Mouse (Mus musculus): ENCODE measurements around the gene Nova2. TPM values are rescaled to one million over a fixed set of nuclear protein-coding genes. Genes with fewer than 3 reads are reported as not detected.

The Nova2 gene
- 6.9 and 8.3 TPM in 2 replicates for polyA plus RNA-seq (2014; fragmentation: Nextera tagmentation; extraction: Ambion mirVana)

DNA sequence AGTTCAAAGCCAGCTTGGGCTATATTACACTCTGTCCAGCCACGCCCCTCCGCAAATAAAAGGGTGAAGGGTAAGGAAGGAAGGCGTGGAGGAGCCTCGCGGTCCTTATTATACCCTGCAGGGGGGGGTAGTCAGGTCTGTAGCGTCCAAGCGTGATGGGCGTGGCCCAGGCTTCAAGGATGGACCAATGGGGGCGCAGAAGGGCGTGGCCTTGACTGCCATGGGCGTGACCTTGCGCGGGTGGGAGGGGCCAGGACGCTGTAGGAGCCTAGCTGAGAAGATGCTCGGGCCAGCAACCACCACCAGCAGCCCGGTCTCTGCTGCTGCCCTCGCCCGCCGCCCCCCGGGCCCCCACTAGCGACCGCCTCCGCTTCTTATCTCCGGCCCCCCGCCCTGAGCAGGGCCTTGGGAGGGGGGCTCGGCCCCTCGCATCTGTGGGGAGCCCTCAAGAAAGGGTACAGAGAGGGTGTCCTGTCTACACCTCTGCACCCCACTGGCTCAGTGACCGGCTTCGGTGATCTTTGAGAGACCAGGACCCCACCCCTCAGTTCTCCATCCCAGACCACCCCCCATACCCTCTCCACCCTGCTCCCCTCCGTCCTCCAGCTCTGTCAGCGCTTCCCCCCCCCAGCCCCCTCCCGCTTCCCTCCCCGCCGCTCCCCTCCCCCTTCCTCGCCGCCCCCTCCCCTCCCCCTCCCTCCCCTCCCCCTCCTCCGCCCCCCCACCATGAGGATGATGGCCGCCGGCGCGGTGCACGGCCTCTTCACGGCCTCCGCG is at the start of gene Nova2:
Gene Nova2, plus strand, starts transcription at position 727 of the 777 bp plus-strand sequence.
- Histone ChIP-seq H3K27me3 (ENCODE audit: control insufficient read depth, insufficient read depth, low read length) (no peaks in the 10 kb centered on the region), H3K9me3 (ENCODE audit: control insufficient read depth, low read length) (no peaks in the 10 kb centered on the region), H3K27ac (ENCODE audit: low read depth, low read length) (peak within 1 kb of the TSS; percentile 89), H3K36me3 (ENCODE audit: control insufficient read depth, insufficient read depth, low read length) (no peaks in the 10 kb centered on the region), H3K4me2 (ENCODE audit: low read depth, low read length, severe bottlenecking) (peak within 1 kb of the TSS; percentile 77), H3K4me3 (ENCODE audit: low read depth, low read length) (peak within 1 kb of the TSS; percentile 94), H3K4me1 (replicated peaks; ENCODE audit: control insufficient read depth, insufficient read depth, low read length) (peaks cover 28% of the 10 kb centered on the region), H3K9ac (ENCODE audit: low read length) (peak within 1 kb of the TSS; percentile 99)
- 0% methylated on average over 28 of the region's 45 CpGs for WGBS
- DNase-seq (ENCODE audit: low spot score) (peak; percentile 98), ATAC-seq (replicated peaks; ENCODE audit: low FRiP score) (peak; percentile 91)

DNA sequence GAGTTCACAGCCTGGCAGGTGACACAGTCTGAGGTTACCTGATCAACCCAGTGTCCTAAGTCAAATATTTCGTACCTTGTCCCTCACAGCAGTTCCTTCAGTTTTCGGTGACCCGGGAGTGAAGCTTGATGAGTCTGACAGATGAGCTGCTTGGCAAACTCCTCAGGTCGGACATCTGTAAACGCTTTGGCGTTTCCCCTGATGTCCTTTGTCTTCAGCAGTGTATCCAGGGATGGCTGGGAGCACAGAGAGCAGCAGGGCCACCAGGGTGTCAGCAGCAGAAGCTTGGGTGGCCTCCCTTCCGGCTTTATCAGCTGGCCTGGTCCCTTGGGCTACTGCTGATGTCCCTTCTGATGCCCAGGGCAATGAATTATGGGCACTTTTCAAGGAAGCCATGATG is 47.0 kb upstream of the Nova2 start:
- Histone ChIP-seq H3K27me3 (ENCODE audit: control insufficient read depth, insufficient read depth, low read length) (no peaks in the 10 kb centered on the region), H3K9ac (ENCODE audit: low read length) (no peak overlapping the region), H3K4me2 (ENCODE audit: low read depth, low read length, severe bottlenecking) (no peak overlapping the region), H3K9me3 (ENCODE audit: control insufficient read depth, low read length) (no peaks in the 10 kb centered on the region), H3K4me1 (replicated peaks; ENCODE audit: control insufficient read depth, insufficient read depth, low read length) (0 out of 2 replicates have a peak, but pooled peaks cover 3% of the 10 kb centered on the region), H3K36me3 (ENCODE audit: control insufficient read depth, insufficient read depth, low read length) (no peaks in the 10 kb centered on the region), H3K4me3 (ENCODE audit: low read depth, low read length) (no peak overlapping the region), H3K27ac (ENCODE audit: low read depth, low read length) (no peak overlapping the region)
- ATAC-seq (replicated peaks; ENCODE audit: low FRiP score) (no peak), DNase-seq (ENCODE audit: low spot score) (no peak)
- 83% methylated on average over 7 of the region's 7 CpGs for WGBS

GRCm38 (mm10) chr7:18883991-18884744 is 41.5 kb upstream of the Nova2 start:
- H3K27me3 ChIP-seq (ENCODE audit: control insufficient read depth, insufficient read depth, low read length), result no peaks in the 10 kb centered on the region
- 68% methylated on average over 9 of the region's 9 CpGs for WGBS
- no peak overlapping the region for H3K27ac ChIP-seq (ENCODE audit: low read depth, low read length)
- no peak overlapping the region for H3K4me3 ChIP-seq (ENCODE audit: low read depth, low read length)
- no peak overlapping the region for H3K9ac ChIP-seq (ENCODE audit: low read length)
- no peaks in the 10 kb centered on the region for H3K36me3 ChIP-seq (ENCODE audit: control insufficient read depth, insufficient read depth, low read length)
- DNase-seq (ENCODE audit: low spot score) (no peak), ATAC-seq (replicated peaks; ENCODE audit: low FRiP score) (no peak)
- H3K4me2 ChIP-seq (ENCODE audit: low read depth, low read length, severe bottlenecking), result no peak overlapping the region
- no peaks in the 10 kb centered on the region for H3K9me3 ChIP-seq (ENCODE audit: control insufficient read depth, low read length)
- 0 out of 2 replicates have a peak, but pooled peaks cover 3% of the 10 kb centered on the region for H3K4me1 ChIP-seq (replicated peaks; ENCODE audit: control insufficient read depth, insufficient read depth, low read length)

GRCm38 (mm10) chr7:18884745-18885422 is 40.8 kb upstream of the Nova2 start:
- ATAC-seq (replicated peaks; ENCODE audit: low FRiP score), result no peak
- H3K27me3 ChIP-seq (ENCODE audit: control insufficient read depth, insufficient read depth, low read length), result no peaks in the 10 kb centered on the region
- 0 out of 2 replicates have a peak, but pooled peaks cover 3% of the 10 kb centered on the region for H3K4me1 ChIP-seq (replicated peaks; ENCODE audit: control insufficient read depth, insufficient read depth, low read length)
- H3K4me2 ChIP-seq (ENCODE audit: low read depth, low read length, severe bottlenecking), result no peak overlapping the region
- no peaks in the 10 kb centered on the region for H3K9me3 ChIP-seq (ENCODE audit: control insufficient read depth, low read length)
- no peaks in the 10 kb centered on the region for H3K36me3 ChIP-seq (ENCODE audit: control insufficient read depth, insufficient read depth, low read length)
- WGBS, result 65% methylated on average over 13 of the region's 13 CpGs
- DNase-seq (ENCODE audit: low spot score), result no peak
- H3K9ac ChIP-seq (ENCODE audit: low read length), result no peak overlapping the region
- no peak overlapping the region for H3K27ac ChIP-seq (ENCODE audit: low read depth, low read length)
- no peak overlapping the region for H3K4me3 ChIP-seq (ENCODE audit: low read depth, low read length)

DNA sequence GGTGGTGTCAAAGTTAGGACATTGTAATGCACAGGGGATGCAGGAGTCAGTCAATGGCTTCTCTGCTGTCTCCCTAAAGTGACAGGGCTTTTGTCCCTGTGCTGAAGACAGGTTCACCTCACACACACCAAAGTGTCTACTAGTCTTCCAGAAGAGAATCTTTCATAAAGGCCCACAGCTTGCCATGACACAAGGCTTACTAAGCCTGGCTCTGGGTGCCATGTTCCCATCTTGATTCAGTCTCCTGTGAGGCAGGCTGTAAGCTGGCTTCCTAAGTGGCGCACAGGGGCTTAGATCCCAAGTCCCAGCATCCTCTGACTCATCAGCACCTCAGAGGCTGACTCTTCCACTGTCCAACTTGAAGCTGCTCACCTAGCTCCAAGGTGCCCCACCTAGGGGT is 38.7 kb upstream of the Nova2 start:
- Histone ChIP-seq H3K9me3 (ENCODE audit: control insufficient read depth, low read length) (no peaks in the 10 kb centered on the region), H3K4me3 (ENCODE audit: low read depth, low read length) (no peak overlapping the region), H3K27ac (ENCODE audit: low read depth, low read length) (no peak overlapping the region), H3K4me1 (replicated peaks; ENCODE audit: control insufficient read depth, insufficient read depth, low read length) (0 out of 2 replicates have a peak, but pooled peaks cover 3% of the 10 kb centered on the region), H3K27me3 (ENCODE audit: control insufficient read depth, insufficient read depth, low read length) (no peaks in the 10 kb centered on the region), H3K9ac (ENCODE audit: low read length) (no peak overlapping the region), H3K36me3 (ENCODE audit: control insufficient read depth, insufficient read depth, low read length) (no peaks in the 10 kb centered on the region), H3K4me2 (ENCODE audit: low read depth, low read length, severe bottlenecking) (no peak overlapping the region)
- WGBS, result 94% methylated on average over 1 of the region's 1 CpGs
- DNase-seq (ENCODE audit: low spot score), result no peak
- ATAC-seq (replicated peaks; ENCODE audit: low FRiP score), result no peak

DNA sequence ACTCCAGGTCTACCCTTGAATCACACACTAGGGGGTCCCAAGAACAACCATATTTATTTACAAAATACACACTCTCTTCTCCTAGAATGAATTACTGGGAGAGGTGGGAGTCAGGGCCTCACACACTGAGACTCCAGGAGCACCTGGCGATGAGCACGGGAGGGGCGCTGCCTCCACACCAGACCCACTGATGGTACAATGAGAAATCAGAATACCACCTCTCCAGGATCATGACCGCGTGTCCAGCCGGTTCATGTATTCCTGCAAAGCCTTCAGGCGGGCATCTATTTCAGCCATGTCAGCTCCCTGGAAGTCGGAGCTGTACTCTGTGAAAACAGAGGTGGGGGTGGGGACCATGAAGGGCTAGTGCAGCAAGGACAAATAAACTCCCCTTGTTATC is 34.8 kb upstream of the Nova2 start:
- Histone ChIP-seq H3K27me3 (ENCODE audit: control insufficient read depth, insufficient read depth, low read length) (peaks cover 4% of the 10 kb centered on the region), H3K27ac (ENCODE audit: low read depth, low read length) (no peak overlapping the region), H3K36me3 (ENCODE audit: control insufficient read depth, insufficient read depth, low read length) (no peaks in the 10 kb centered on the region), H3K4me3 (ENCODE audit: low read depth, low read length) (no peak overlapping the region), H3K4me1 (replicated peaks; ENCODE audit: control insufficient read depth, insufficient read depth, low read length) (peaks cover 10% of the 10 kb centered on the region), H3K9me3 (ENCODE audit: control insufficient read depth, low read length) (no peaks in the 10 kb centered on the region), H3K4me2 (ENCODE audit: low read depth, low read length, severe bottlenecking) (no peak overlapping the region), H3K9ac (ENCODE audit: low read length) (no peak overlapping the region)
- DNase-seq (ENCODE audit: low spot score) (no peak), ATAC-seq (replicated peaks; ENCODE audit: low FRiP score) (no peak)
- 93% methylated on average over 8 of the region's 8 CpGs for WGBS

DNA sequence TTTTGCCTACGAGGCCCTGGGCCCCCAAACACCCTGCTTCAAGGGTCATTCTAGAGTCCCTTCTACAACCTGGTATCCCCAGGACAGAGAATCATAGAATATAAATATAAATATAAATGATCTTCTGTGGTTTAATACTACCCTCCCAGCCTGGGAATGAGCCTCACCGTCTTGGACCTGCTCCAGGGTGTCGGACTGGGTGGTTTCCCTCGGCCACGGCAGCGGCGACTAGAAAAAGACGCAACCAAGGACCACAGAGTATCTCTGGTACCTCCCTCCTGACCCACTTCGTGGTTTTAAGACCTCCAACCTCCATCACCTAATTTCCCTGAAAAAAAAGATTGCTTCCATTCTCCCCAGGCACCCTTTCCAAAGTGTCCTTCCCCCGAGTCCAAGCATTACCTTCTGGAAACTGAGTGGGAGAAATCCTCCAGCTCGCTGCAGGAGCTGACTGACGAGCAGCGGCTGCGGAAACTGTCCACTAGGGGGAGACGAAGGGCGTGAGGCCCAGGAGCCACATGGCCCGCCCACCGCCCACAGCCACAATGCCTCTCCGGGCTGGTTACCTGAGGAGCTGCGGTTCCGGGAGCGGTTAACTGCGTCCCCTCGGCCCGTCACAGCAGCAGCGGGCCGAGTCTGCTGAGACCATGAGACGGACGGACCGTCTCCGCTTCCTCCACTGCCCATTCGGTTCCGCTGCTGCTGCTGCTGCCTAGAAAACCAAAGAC is 33.7 kb upstream of the Nova2 start:
- DNase-seq (ENCODE audit: low spot score) (peak; percentile 93), ATAC-seq (replicated peaks; ENCODE audit: low FRiP score) (peak; percentile 22)
- no peaks in the 10 kb centered on the region for H3K9me3 ChIP-seq (ENCODE audit: control insufficient read depth, low read length)
- H3K4me1 ChIP-seq (replicated peaks; ENCODE audit: control insufficient read depth, insufficient read depth, low read length), result peaks cover 10% of the 10 kb centered on the region
- peak overlapping the region; percentile 31 for H3K4me3 ChIP-seq (ENCODE audit: low read depth, low read length)
- H3K9ac ChIP-seq (ENCODE audit: low read length), result peak overlapping the region; percentile 55
- H3K36me3 ChIP-seq (ENCODE audit: control insufficient read depth, insufficient read depth, low read length), result no peaks in the 10 kb centered on the region
- 21% methylated on average over 33 of the region's 33 CpGs for WGBS
- peaks cover 4% of the 10 kb centered on the region for H3K27me3 ChIP-seq (ENCODE audit: control insufficient read depth, insufficient read depth, low read length)
- H3K27ac ChIP-seq (ENCODE audit: low read depth, low read length), result no peak overlapping the region
- peak overlapping the region; percentile 68 for H3K4me2 ChIP-seq (ENCODE audit: low read depth, low read length, severe bottlenecking)

DNA sequence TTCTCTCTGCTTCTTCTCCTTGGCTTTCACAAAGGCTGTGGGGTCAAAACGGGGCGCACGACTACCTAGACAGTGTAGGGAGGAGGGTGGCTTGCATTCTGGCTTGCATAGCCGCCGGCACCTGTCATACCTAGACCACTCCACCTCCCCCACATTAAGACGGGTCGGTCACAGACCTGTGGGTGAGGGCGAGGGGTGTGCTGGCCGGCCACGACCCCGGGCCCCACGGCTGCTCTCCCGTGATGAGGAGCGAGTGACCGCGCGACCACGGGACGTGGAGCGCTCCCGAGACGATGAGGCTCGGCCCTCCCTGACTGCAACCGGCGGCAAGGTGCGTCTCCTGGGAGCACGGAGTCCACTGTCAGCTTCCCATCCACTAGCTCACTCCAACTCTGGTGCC is 32.7 kb upstream of the Nova2 start:
- no peaks in the 10 kb centered on the region for H3K36me3 ChIP-seq (ENCODE audit: control insufficient read depth, insufficient read depth, low read length)
- 30% methylated on average over 27 of the region's 27 CpGs for WGBS
- ATAC-seq (replicated peaks; ENCODE audit: low FRiP score), result peak; percentile 34; the same call in 1 of the 2 replicates
- H3K4me1 ChIP-seq (replicated peaks; ENCODE audit: control insufficient read depth, insufficient read depth, low read length), result peaks cover 10% of the 10 kb centered on the region
- H3K9me3 ChIP-seq (ENCODE audit: control insufficient read depth, low read length), result no peaks in the 10 kb centered on the region
- no peak overlapping the region; the same call in 1 of the 2 replicates for H3K4me3 ChIP-seq (ENCODE audit: low read depth, low read length)
- DNase-seq (ENCODE audit: low spot score), result peak; percentile 64
- peaks cover 4% of the 10 kb centered on the region for H3K27me3 ChIP-seq (ENCODE audit: control insufficient read depth, insufficient read depth, low read length)
- no peak overlapping the region for H3K27ac ChIP-seq (ENCODE audit: low read depth, low read length)
- no peak overlapping the region for H3K9ac ChIP-seq (ENCODE audit: low read length)
- no peak overlapping the region for H3K4me2 ChIP-seq (ENCODE audit: low read depth, low read length, severe bottlenecking)

All from forebrain, embryonic 11.5 days (tissue).